Mouse (Mus musculus) forebrain, embryonic 16.5 days (tissue): ENCODE results near the gene Kat7. TPM values are rescaled to one million over a fixed set of nuclear protein-coding genes. Genes with fewer than 3 reads are reported as not detected.

Source experiments
- ATAC-seq: fragments of 200-750 bp; cut with Nextera tagmentation; 2 replicates; pipeline ENCODE4 v1.8.0; 2017; ENCODE audit warnings: mild to moderate bottlenecking, moderate library complexity
- H3K27ac ChIP-seq: fragments of 300-500 bp; sonication (generic); 2 replicates; pipeline ENCODE4 v1.5.1; 2014; ENCODE audit warnings: low read length, control low read depth
- H3K27me3 ChIP-seq: fragments of 300-500 bp; sonication (generic); replicated peaks from 2 replicates; pipeline ENCODE4 v1.6.1; 2014; ENCODE audit warnings: low read length; ENCODE audit not compliant: control insufficient read depth, insufficient read depth
- H3K36me3 ChIP-seq: fragments of 300-500 bp; sonication (generic); 2 replicates; pipeline ENCODE4 v1.6.1; 2014; ENCODE audit not compliant: control insufficient read depth, insufficient read depth
- H3K4me1 ChIP-seq: fragments of 300-500 bp; sonication (generic); replicated peaks from 2 replicates; pipeline ENCODE4 v1.6.1; 2014; ENCODE audit warnings: low read length; ENCODE audit not compliant: control insufficient read depth, insufficient read depth
- H3K4me2 ChIP-seq: fragments of 300-500 bp; sonication (generic); 2 replicates; pipeline ENCODE4 v1.6.1; 2014; ENCODE audit warnings: mild to moderate bottlenecking, low read length, control low read depth
- H3K4me3 ChIP-seq: fragments of 300-500 bp; sonication (generic); replicated peaks from 2 replicates; pipeline ENCODE4 v1.5.1; 2014; ENCODE audit warnings: mild to moderate bottlenecking, low read length, control low read depth
- H3K9ac ChIP-seq: fragments of 300-500 bp; sonication (generic); replicated peaks from 2 replicates; pipeline ENCODE4 v1.6.1; 2014; ENCODE audit warnings: low read depth, low read length, control low read depth
- H3K9me3 ChIP-seq: fragments of 300-500 bp; sonication (generic); 2 replicates; pipeline ENCODE4 v1.6.1; 2016; ENCODE audit warnings: low read length; ENCODE audit not compliant: control insufficient read depth
- WGBS: fragments of 180-500 bp; shearing (Covaris S2); extraction: QIAGEN DNeasy Blood & Tissue Kit; methylation state at CpG from one replicate; pipeline ENCODE4 v1.1.7; 2014; 5-methylcytosine and 5-hydroxymethylcytosine counted together
- polyA plus RNA-seq: library from polyadenylated mRNA; unstranded; fragments of >200 nt; fragmentation: Nextera tagmentation; extraction: Ambion mirVana; gene quantifications from 2 replicates; pipeline ENCODE4 v1.2.1, GENCODE M21; 2015

Kat7 gene
- polyA plus RNA-seq, 1 experiment from 2014 or later = 73.6 TPM

GRCm38 (mm10) chr11:95301772-95302171 lies 8.3 kb downstream of the Kat7 start:
- H3K4me3 ChIP-seq = no peak overlapping the region
- H3K9me3 ChIP-seq = no peaks in the 10 kb centered on the region
- no peak overlapping the region for H3K4me2 ChIP-seq
- no peaks in the 10 kb centered on the region for H3K4me1 ChIP-seq
- H3K27ac ChIP-seq = no peak overlapping the region
- 97% methylated on average over 3 of the region's 3 CpGs for WGBS
- peaks cover 35% of the 10 kb centered on the region for H3K36me3 ChIP-seq
- no peak for ATAC-seq
- no peak overlapping the region for H3K9ac ChIP-seq
- no peaks in the 10 kb centered on the region for H3K27me3 ChIP-seq

DNA sequence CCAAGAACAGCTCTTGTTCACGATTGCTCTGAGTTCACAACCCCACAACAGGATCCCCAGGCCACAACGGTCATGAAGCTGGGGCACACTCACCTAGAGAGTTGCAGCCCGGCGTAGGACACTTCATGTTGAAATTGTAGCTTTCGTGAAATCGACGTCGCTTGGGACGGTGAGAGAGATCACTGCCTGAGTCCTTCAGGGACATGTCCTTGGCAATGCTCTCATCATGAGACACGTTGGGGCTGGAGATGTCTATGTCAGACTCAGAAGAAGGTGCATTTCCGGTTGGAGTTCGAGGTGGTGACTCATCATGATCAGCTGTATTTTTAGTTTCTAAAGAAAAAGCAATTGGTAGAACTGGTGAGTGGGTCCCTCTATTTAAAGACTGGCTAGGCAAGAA lies 10.2 kb downstream of the Kat7 start:
- peaks cover 30% of the 10 kb centered on the region for H3K36me3 ChIP-seq
- ATAC-seq = no peak
- no peaks in the 10 kb centered on the region for H3K4me1 ChIP-seq
- H3K9ac ChIP-seq = no peak overlapping the region
- no peak overlapping the region for H3K27ac ChIP-seq
- no peaks in the 10 kb centered on the region for H3K9me3 ChIP-seq
- no peak overlapping the region for H3K4me3 ChIP-seq
- 91% methylated on average over 12 of the region's 12 CpGs for whole genome bisulfite sequencing
- H3K4me2 ChIP-seq = no peak overlapping the region
- no peaks in the 10 kb centered on the region for H3K27me3 ChIP-seq

- H3K4me2 ChIP-seq = no peak overlapping the region
- no peak overlapping the region for H3K4me3 ChIP-seq
- no peak overlapping the region for H3K9ac ChIP-seq
- no peaks in the 10 kb centered on the region for H3K9me3 ChIP-seq
- no peaks in the 10 kb centered on the region for H3K27me3 ChIP-seq
- no peak overlapping the region for H3K27ac ChIP-seq
- no peaks in the 10 kb centered on the region for H3K4me1 ChIP-seq
- no peak for ATAC-seq
- WGBS = 14% methylated on average over 2 of the region's 2 CpGs
- H3K36me3 ChIP-seq = peaks cover 40% of the 10 kb centered on the region
Measured at GRCm38 (mm10) chr11:95298146-95298545, 11.9 kb downstream of the Kat7 start.

DNA sequence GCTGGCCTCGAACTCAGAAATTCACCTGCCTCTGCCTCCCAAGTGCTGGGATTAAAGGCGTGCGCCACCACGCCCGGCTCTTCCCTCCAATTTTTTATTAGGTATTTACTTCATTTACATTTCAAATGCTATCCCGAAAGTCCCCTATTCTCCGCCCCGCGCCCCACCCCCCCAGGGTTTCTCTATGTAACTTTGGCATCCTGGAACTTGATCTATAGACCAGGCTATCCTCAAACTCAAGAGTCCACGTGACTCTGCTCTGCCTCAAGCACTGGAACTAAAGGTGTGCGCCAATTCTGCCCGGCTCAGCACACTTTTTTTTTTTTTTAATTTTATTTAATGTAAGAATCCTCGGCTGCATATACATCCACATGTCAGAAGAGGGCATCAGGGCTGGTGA lies 14.3 kb downstream of the Kat7 start:
- Histone ChIP-seq H3K4me2 (no peak overlapping the region), H3K36me3 (peaks cover 35% of the 10 kb centered on the region), H3K4me3 (no peak overlapping the region), H3K9ac (no peak overlapping the region), H3K27ac (no peak overlapping the region), H3K4me1 (no peaks in the 10 kb centered on the region), H3K27me3 (no peaks in the 10 kb centered on the region), H3K9me3 (no peaks in the 10 kb centered on the region)
- no peak for ATAC-seq
- 92% methylated on average over 12 of the region's 13 CpGs for WGBS

DNA sequence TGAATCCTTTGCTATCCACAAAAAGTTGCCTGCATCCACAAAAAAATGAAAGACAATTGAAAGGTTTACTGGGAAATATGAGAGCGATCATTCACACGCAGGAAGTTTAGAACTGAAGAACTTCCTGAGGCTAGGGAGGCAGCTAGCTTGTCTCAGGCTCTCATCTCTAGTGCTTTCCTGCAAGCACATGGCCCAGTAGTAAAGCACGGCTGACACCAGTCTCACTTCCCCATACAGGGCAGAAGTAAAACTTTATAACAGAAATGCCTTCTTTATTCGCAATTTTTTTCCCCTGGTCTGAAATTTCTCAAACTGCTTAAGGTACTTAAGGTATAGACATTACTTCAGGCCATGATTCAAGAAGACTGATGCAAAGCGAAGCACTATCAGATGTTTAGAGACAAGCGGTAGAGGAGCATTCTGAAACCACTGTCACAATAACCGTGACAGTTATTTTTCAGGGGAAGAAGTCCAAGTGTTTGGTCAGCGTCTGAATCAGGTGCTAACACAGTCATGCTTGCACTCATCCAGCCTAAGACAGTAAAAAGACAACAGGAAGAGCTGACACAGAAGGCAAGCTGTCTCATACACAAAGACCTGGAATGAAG lies 16.9 kb downstream of the Kat7 start:
- Histone ChIP-seq H3K4me1 (no peaks in the 10 kb centered on the region), H3K36me3 (peaks cover 36% of the 10 kb centered on the region)
- 92% methylated on average over 8 of the region's 8 CpGs for WGBS

GRCm38 (mm10) chr11:95291998-95292397 lies 18.0 kb downstream of the Kat7 start:
- no peak for ATAC-seq
- Histone ChIP-seq H3K27me3 (no peaks in the 10 kb centered on the region), H3K4me1 (no peaks in the 10 kb centered on the region), H3K4me2 (no peak overlapping the region), H3K9ac (no peak overlapping the region), H3K4me3 (no peak overlapping the region), H3K9me3 (no peaks in the 10 kb centered on the region), H3K27ac (no peak overlapping the region), H3K36me3 (peaks cover 38% of the 10 kb centered on the region)
- 79% methylated on average over 4 of the region's 4 CpGs for WGBS

More for the DNA sequence above, 16.9 kb downstream of the Kat7 start:
- Histone ChIP-seq H3K27ac (no peak overlapping the region), H3K9me3 (no peaks in the 10 kb centered on the region), H3K27me3 (no peaks in the 10 kb centered on the region), H3K9ac (no peak overlapping the region), H3K4me2 (no peak overlapping the region), H3K4me3 (no peak overlapping the region)
- no peak for ATAC-seq

GRCm38 (mm10) chr11:95282331-95282730 lies 27.7 kb downstream of the Kat7 start:
- no peak for ATAC-seq
- Histone ChIP-seq H3K27me3 (no peaks in the 10 kb centered on the region), H3K4me1 (no peaks in the 10 kb centered on the region), H3K9me3 (no peaks in the 10 kb centered on the region), H3K9ac (no peak overlapping the region), H3K36me3 (peaks cover 41% of the 10 kb centered on the region), H3K4me3 (no peak overlapping the region), H3K4me2 (no peak overlapping the region), H3K27ac (no peak overlapping the region)
- 80% methylated on average over 5 of the region's 5 CpGs for WGBS

DNA sequence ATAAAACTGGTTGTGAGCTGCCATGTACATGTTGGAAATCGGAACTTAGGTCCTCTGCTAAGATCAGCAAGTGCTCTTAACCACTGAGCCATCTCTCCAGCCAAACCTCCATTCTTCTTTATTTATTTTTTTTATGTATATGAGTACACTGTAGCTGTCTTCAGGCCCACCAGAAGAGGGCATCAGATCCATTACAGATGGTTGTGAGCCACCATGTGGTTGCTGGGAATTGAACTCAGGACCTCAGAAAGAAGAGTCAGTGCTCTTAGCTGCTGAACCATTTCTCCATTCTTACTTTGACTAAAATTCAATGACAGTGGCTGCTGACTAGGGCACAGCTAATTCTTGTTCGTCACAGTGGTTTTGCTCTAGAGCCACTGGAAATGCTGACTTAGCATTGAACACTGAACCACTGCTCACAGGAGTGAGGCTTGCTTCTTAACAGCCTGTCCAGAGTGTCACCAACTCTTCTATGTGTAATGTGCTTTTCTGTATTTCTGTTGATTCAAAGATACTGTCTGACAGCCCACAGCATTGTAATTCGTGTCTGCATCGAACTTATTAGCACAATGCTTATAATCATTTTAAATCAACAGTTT lies 30.9 kb downstream of the Kat7 start:
- Histone ChIP-seq H3K9ac (no peak overlapping the region), H3K9me3 (no peaks in the 10 kb centered on the region), H3K4me2 (no peak overlapping the region), H3K4me3 (no peak overlapping the region), H3K27me3 (no peaks in the 10 kb centered on the region), H3K36me3 (peaks cover 59% of the 10 kb centered on the region), H3K4me1 (no peaks in the 10 kb centered on the region), H3K27ac (no peak overlapping the region)
- ATAC-seq = no peak
- WGBS = 91% methylated on average over 4 of the region's 4 CpGs

GRCm38 (mm10) chr11:95276056-95276455 lies 34.0 kb downstream of the Kat7 start:
- no peak overlapping the region for H3K9ac ChIP-seq
- H3K4me2 ChIP-seq = no peak overlapping the region
- H3K36me3 ChIP-seq = peaks cover 59% of the 10 kb centered on the region
- H3K9me3 ChIP-seq = no peaks in the 10 kb centered on the region
- 92% methylated on average over 6 of the region's 6 CpGs for WGBS
- H3K4me1 ChIP-seq = no peaks in the 10 kb centered on the region
- no peak overlapping the region for H3K4me3 ChIP-seq
- no peak overlapping the region for H3K27ac ChIP-seq
- H3K27me3 ChIP-seq = no peaks in the 10 kb centered on the region
- no peak for ATAC-seq

DNA sequence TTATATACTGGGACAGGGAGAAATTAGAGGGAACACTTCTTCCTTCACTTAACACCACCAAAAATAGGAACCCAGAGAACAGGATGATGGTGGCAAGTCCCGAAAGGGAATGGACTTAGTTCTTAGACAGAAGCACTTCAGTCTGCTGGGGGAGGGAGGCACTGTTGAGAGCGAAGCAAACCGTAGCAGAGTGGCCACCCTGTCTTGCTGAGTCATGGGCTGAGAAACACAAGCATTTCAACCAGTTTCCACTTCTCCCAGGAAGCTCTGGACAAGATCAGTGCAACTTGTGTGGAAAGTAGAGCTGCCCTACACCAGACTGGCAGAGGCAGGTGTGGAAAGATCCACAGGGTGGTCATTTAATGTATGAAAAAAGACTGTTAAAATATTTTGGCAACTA lies 35.4 kb downstream of the Kat7 start:
- Histone ChIP-seq H3K36me3 (peaks cover 53% of the 10 kb centered on the region), H3K4me3 (no peak overlapping the region), H3K9me3 (no peaks in the 10 kb centered on the region), H3K4me2 (no peak overlapping the region), H3K4me1 (no peaks in the 10 kb centered on the region), H3K9ac (no peak overlapping the region), H3K27ac (no peak overlapping the region), H3K27me3 (no peaks in the 10 kb centered on the region)
- WGBS = 92% methylated on average over 3 of the region's 3 CpGs
- ATAC-seq = no peak
